Mouse (Mus musculus) testis, postnatal 14 days (tissue): ENCODE measurements around the gene Mylk.
A peak's percentile ranks its signal among the peaks of the same experiment; 100 is the strongest.

Source experiments
- DNase-seq: peaks from one replicate; pipeline ENCODE4 v3.0.0; 2021; ENCODE audit warnings: low spot score

The Mylk gene

DNA sequence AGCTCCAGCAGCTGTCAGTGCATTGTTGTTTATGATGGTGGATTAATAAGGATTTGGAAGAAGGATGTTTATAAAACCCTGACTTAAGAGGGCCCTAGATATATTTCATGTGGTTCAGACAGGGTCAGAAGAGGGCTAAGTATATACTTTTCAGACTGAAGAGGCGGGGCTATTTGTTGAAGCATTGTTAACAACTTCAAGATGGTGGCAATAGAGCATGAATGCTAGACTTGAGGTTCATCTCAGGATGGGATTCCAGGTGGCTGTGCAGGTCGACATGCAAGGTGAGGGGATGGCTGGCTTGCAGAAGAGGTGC, 240.0 kb downstream of the Mylk start:
- DNase-seq: no peak

DNA sequence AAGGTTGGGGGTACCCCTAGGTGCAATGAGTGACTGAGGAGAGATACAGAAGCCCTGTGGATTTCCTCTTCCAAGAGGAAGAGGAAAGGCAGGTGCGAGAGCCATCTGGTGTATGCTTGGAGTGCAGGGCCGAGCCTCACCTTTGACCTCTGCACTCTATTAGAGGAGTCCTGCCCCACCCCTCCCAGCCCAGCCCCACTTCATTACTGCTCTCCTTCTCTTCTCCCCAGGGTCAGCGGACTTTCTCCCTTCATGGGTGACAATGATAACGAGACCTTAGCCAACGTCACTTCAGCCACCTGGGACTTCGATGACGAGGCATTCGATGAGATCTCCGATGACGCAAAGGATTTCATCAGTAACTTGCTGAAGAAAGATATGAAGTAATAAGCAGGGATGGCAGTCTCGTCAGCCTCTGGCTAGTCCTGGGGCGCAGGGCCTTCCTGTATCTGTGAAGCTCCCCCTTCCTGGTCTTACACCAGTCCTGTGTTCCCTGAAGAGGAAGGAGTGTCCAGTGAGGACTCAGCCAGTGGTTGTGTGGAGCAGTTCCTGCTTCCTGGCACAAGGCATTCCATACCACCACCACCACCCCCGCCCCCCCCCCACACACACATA, 241.3 kb downstream of the Mylk start:
- DNase-seq: no peak

DNA sequence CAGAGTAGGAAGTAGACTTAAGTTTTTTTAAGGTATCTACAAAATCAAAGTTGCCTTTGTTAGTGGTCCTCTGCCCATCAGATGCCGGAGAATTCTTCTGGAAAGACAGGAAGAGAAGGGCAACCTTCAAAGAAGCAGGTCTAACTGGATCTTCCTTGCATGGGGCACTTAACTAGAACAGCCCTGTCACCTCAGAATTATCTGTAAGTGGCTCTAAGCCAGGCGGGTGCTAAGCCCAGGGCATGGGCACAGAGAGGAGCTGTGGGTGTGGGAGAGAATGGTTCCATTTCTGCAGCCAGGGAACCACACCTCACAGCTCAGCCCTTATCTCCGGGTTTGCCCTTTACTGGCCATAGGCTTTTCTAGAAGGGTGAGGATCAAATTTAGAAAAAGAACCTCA, 246.4 kb downstream of the Mylk start:
- no peak for DNase-seq

DNA sequence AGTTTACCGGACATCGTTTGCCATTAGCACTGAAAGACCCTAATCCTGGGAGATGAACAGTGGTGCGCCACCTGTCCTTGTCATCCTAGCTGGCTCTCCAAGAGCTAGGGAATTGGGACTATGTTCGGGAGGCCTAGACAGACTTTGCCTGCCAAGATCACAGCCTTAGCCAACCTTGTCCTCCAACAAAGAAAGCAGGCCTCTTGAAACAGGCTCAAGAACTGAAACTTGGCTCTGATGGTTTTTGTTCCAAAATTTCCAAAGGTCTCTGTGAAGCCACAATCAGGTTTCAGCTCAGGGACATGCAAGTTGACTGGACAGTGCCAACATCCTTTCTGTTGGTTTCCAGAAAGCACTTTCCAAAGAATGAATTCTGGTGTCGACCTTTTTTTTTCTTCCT, 247.8 kb downstream of the Mylk start:
- no peak for DNase-seq

DNA sequence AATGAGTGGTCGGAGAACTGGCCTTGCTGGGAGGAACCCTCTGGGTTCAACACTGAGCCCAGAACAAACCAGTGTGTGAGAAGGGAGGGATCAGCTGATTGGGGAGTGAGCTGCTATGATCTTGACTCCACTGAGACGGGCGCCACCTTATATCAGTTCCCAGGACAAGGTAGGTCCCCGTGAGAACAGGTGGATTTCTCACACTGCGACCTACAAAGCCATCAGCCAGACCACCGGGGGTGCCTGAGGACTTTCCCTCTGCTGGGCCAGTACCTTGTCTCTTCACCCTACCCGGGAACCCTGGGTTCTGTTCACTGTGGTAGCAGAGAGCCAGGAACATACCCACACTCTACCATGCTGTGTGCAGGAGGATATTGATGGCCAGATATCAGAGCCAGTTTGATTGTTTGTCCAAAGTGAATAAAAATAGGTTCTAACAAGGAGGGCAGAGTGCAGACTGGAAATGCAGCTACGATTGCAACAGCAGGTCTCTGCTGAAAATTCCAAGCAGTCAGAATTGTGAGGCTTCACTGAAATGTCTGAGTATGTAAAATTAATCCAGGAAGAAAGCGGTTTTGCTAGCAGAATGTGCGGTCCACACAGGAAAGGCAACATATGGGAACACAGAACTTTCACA, 248.8 kb downstream of the Mylk start:
- DNase-seq: no peak

DNA sequence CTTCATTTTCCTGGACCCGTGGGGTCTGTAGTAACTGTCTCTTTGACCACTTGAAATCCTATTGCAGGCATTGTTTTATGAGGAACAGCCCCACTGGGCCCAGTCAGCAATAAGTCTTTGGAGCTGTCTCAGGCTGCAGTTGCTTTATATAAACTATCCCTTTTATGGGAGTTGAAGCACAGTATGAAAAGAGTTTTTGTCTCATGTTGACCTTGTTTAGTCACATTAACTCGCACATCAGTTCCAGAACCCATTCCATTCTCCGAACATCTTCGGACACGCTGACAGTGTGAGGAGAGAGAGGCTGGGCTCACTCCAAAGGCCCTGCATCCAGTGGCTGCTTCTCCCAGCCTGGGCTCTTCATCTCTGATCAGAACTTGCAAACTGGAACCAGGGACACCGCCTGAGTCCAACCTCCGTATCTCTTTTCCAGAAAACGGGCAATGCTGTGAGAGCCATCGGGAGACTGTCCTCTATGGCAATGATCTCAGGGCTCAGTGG, 249.7 kb downstream of the Mylk start:
- no peak for DNase-seq

DNA sequence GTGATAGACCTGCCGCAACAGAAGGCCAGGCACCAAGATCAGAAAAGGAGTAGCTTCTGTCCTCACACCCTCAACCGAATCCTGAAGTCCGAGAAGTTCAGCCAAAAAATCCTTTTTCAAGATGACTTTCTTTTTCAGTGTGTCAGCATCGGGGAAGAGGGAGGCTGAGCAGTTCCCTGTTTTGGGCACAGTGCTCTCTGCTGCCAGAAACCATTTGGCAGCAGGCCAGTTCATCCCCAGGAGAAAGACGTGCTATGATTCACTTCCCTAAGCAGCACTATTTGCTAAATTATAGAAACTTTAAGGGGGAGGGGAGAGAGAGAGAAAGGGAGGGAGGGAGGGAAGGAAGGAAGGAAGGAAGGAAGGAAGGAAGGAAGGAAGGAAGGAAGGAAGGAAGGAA, 251.1 kb downstream of the Mylk start:
- DNase-seq: peak; percentile 69

DNA sequence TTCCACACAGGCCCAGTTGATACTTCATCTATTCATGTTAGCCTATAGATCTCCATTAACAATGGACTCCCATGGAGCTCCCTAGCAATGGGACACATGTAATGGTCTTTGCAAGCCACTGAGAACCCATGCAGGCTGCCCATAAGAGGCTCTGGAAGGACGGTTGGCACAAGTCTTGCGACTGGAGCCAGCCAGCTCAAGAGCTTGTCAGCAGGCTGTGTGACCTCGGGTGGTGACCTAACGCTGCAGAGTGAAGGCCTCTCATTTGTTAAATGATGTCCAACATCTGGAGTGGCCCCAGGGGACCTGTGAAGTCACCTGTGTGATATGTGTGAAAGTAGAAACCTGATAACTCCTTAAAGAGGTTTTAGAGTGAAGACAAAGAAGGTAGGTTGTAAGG, 252.0 kb downstream of the Mylk start:
- no peak for DNase-seq

DNA sequence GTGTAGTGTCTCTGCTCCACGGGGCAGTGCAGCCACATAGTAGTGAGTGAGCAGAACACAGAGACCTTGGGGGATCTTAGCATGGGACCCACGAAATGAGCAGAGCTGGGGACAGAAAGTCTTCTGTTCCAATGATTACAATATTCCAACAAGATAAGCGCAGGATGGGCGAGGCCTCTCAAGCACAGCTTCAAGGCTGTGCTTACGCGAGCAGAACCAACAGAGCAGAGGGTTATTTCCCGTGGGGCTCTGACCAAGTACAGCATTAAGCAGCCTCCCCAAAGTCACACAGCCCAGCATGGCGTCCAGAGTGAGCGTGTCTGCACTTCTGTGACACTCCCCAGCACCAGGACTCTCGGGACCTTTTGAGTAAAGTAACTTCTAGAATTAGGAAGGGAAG, 252.6 kb downstream of the Mylk start:
- DNase-seq: peak; percentile 72

DNA sequence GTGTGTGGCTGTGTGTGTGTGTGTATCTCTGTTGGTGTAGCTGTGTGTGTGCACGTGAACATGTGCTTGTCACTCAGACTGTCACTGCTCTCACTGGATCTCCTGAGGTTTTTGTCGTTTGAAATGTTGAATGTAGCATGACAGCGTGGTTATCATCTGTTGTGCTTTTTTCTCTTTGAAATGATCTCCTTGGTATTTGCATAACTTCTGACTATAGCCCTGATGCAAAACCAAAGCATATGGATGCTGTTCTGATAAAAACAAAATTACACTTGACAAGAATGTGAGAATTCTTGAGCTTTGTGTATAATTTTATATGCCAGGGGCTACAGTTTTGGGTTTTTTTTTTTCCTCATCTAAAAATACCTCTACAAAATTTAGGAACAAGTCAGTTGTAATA, 254.0 kb downstream of the Mylk start:
- no peak for DNase-seq

DNA sequence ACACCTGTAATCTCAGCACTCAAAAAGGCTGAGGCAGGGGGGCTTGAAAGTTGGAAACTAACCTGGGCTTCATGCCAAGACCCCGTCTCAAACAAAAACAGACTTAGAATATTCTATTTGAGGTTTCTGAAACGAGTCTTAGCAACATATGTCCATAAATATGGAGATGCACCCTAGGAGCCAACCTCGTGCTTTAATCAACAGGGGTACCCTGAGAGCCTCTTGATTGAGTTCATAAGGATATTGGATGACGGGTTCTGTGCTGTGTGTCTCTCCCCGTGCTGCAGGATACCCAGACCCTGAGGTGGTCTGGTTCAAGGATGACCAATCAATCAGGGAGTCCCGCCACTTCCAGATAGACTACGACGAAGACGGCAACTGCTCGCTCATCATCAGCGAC, 255.0 kb downstream of the Mylk start:
- no peak for DNase-seq

DNA sequence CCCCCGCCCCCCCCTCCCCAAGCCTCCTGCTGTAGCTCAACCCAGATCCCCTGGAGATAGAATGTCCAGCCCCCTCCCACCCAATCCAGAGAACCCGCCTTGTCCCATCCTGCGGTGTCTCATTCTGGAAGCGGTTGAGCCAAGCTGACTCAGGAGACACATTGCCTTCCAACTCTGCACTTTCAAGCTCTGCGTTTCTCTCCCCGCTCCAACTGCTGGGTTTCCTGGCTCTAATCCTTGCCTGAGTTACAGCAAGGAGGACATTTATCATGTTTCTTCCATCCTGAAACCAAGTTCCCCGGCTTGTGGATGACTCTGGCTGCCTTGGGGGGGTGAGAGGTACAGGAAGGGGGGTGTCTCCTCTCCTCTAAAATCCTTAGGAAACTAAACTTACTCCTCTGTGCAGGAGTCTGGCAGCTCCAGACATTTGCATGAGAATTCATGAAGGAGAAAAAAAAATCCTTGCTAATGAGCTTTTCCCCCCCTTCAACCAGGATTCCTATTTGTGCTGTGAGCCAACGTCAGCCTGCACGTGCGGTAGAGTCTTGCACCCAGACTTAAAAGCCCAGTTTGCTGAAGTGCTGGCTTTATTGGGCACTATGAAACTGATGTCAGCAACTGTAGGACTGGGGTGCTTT, 256.0 kb downstream of the Mylk start:
- DNase-seq: no peak

DNA sequence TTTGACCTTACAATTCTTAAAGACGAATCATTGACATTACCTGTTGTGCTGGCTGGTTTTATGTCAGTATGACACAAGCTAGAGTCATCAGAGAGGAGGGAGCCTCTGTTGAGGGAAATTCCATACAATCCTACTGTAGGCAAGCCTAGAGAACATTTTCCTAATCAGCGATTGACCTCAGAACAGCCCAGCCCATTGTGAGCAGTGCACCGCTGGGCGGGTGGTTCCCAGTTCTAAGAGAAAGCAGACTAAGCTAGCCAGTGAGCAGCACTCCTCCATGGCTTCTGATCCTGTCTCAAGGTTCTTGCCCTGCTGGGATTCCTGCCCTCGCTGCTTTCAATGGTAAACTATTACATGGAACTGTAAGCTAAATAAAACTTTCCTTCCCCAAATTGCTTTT, 259.3 kb downstream of the Mylk start:
- DNase-seq: no peak

DNA sequence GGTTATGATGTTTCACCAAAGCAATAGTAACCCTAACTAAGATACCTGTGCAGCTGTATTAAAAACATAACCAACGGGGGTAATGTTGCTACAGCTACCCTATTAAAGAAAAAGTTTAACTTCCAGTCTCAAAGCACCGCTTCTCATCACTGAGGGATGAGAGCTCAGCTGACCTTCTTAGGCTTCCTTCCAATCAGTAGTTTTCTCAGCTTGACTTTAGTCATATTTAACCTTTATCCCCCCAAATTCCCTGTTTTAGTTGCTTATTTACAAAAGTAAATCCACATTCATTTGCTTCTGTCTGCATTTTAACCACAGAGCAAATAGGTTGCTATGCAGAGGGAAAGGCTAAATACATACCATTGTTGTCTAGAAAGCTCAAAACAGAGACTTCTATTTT, 259.7 kb downstream of the Mylk start:
- no peak for DNase-seq

DNA sequence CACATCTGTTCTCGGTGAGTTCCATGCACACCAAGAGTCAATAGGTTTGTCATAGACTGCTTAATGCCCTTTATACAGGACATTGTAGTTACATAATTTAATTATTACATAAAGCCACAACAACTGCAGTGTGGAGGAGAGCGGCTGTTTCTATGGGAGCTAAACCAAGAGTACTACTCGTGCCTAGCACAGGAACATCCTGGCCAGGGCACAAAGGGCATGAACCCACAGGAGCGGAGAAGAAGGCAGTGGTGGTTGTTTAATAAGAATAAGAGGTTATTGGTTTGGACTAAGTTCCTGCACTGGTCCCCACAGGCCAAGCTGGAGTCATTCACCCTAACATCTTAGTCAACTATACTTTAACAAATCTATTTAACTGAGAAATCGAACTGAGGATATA, 261.2 kb downstream of the Mylk start:
- DNase-seq: no peak

DNA sequence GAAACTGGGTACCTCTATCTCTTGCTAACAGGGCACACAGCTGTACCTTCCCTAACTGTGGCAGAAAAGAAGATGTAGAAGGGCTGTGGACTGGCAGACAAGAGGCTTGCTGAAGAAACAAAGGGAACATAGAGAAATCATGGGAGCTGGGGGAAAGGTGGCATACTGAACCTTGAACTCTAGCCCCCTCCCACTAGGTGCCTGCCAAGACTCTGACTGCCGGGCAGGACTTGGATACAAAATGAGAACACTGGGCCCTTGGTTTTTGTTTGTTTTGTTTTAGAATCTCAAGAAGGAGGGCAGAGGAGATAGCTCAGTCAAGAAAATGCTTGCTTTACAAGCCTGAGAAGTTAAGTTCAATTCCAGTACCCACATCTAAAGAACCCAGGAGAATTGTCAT, 262.4 kb downstream of the Mylk start:
- DNase-seq: peak; percentile 61

DNA sequence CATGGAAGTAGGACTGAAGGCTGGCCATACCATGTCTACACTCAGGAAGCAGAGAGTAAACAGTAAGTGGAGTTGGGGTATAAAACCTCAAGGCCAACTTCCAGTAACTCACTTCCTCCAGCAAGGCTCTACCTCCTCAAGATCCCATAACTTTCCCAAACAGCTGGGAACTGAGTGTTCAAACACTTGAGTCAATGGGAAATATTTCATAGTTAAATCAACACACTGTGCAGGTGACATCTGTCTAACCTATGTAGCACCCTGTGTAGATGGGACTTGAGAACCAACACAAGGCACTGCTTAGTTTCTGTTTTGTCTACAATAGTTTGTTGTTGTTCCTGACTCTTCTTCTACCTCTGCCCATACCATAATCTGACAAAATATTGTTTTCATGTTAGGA, 263.4 kb downstream of the Mylk start:
- no peak for DNase-seq

DNA sequence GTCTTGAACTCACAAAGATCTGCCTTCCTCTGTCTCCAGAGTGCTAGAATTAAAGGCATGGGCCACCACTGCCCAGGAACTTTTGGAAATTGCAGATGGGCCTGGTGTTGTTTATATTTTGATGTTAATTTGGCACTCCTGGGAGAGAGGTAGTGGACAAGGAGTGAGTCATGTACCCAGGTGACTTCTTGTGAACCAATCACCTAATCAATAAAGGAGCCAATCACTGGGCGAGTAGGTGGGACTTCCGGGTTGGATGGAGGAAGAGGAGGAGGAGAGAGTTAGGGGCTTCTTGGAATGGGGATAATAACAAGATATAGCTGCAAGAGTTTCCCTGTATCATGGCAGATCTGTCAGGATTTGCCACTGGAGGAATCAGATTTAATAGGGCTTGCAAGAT, 268.5 kb downstream of the Mylk start:
- DNase-seq: no peak

DNA sequence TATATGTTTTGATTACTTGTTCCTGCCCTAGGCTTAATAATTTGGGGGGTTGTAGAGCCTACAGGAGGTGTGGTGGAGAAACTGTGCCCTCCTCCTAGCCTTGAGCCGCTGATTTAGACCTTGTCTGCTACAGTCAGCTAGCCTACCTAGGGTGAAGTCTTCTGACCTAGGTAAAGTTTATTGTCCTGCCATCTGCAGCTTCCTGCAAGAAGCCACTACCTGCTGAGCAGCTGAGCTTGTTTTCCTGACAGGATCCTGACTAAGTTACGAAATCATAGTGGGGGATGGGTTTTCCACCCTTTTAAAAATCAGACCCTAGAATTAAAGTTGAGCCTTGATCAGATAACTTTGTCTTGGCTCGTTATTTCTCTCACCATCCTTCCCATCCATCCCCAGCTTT, 271.5 kb downstream of the Mylk start:
- no peak for DNase-seq

DNA sequence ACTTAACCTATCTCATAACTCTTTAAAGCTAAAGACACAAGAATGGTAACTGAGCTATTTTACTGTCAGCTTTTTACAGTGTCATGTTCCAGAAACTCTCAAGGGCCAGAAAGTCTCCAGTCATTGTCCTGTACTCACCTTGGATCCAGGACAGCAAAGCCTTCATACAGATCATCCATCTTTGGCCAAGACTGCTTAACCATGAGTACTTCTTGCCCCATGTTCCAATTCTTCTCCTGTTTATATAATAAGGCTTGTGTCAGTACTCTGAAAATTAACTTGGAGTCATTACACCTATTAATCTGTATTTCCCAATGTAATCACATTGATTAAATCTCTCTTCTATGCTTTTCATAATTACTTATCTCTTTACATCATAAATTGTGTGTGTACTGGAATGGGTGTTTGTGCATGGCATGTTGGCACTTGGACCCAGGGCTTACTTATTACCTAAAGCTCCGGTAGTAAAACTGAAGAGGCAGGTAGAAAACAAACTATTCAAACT, 273.5 kb downstream of the Mylk start:
- no peak for DNase-seq

DNA sequence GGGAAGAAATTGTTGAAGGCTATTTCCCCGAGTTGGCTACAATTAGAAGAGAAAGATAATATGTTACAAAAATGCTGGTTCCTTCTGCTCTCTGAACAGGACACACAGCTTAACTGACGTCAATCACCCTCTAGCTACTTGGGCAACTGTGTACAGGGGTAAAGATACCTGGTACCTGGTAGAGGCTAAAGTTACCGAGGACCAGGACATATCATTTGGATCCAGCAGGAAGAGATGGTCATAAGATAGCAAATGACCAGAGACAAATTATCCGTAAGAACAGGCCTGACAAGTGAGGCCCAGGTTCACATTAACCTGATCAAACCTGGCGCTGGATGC, 276.9 kb downstream of the Mylk start:
- no peak for DNase-seq

DNA sequence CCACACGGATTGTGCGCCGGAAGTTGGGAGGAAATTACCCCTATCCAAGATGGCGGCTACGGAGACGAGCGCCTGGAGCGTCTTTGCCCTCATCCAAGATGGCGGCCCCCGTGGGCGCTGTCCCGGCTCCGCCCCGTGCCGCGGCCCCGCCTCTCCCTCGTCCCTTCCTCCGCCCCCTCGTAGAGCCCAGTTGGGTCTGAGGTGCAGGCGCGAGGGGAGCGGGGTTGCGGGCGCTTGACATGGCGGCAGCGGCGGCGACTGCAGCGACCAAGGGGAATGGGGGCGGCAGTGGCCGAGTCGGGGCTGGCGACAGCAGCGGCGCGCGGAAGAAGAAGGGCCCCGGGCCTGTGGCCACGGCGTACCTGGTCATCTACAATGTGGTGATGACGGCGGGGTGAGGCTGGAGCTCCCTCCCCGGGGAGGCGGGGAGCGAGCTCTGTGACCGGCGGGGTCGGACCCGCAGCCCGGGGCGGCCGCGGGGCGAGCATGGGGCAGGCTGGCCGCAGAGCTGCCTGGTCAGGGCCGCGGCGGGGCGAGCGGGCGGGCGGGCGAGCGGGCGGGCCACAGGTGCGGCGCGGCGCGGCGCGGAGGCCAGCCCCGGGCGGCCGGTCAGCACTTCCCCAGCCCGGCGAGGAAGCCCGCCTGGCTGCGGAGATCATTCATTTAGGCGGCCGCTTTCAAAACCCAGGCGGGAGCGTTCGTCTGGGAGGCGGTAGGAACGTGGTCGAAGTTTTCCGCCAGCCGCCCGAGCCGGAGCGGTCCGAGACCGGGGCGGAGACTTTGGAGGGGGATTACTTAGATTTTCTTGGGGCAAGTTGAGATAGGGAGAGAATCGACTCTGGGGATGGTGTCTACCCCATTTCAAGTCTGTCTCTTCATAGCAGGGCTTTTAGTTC, 277.5 kb downstream of the Mylk start, which contains the start of gene Hacd2:
Gene Hacd2 (plus strand): TSS at position 187 of the 896 bp plus-strand sequence.
- DNase-seq: peak; percentile 96
